Mouse (Mus musculus) intestine, embryonic 15.5 days (tissue): ENCODE data around the gene Gnl2. TPM values are rescaled to one million over a fixed set of nuclear protein-coding genes. Genes with fewer than 3 reads are reported as not detected.

Source experiments
- ATAC-seq: fragments of 200-750 bp; cut with Nextera tagmentation; 2 replicates; pipeline ENCODE4 v1.8.0; 2017; ENCODE audit warnings: moderate TSS enrichment, moderate library complexity
- H3K27ac ChIP-seq: fragments of 300-500 bp; sonication (generic); 2 replicates; pipeline ENCODE4 v1.5.1; 2015; ENCODE audit warnings: mild to moderate bottlenecking, inconsistent platforms
- H3K27me3 ChIP-seq: fragments of 300-500 bp; sonication (generic); replicated peaks from 2 replicates; pipeline ENCODE4 v1.6.1; 2015; ENCODE audit warnings: inconsistent platforms
- H3K36me3 ChIP-seq: fragments of 300-500 bp; sonication (generic); 2 replicates; pipeline ENCODE4 v1.6.1; 2015; ENCODE audit warnings: inconsistent platforms
- H3K4me1 ChIP-seq: fragments of 300-500 bp; sonication (generic); replicated peaks from 2 replicates; pipeline ENCODE4 v1.6.1; 2015; ENCODE audit warnings: inconsistent platforms
- H3K4me2 ChIP-seq: fragments of 300-500 bp; sonication (generic); replicated peaks from 2 replicates; pipeline ENCODE4 v1.6.1; 2015; ENCODE audit warnings: mild to moderate bottlenecking, inconsistent platforms
- H3K4me3 ChIP-seq: fragments of 300-500 bp; sonication (generic); replicated peaks from 2 replicates; pipeline ENCODE4 v1.5.1; 2015; ENCODE audit warnings: inconsistent platforms
- H3K9ac ChIP-seq: fragments of 300-500 bp; sonication (generic); 2 replicates; pipeline ENCODE4 v1.6.1; 2015; ENCODE audit warnings: inconsistent platforms
- H3K9me3 ChIP-seq: fragments of 300-500 bp; sonication (generic); 2 replicates; pipeline ENCODE4 v1.6.1; 2016; ENCODE audit warnings: inconsistent platforms
- WGBS: fragments of 180-500 bp; shearing (Covaris S2); methylation state at CpG from one replicate; pipeline ENCODE4 v1.1.7; 2015; 5-methylcytosine and 5-hydroxymethylcytosine counted together
- polyA plus RNA-seq: library from polyadenylated mRNA; unstranded; fragments of >200 nt; fragmentation: Nextera tagmentation; extraction: Ambion mirVana; gene quantifications from 2 replicates; pipeline ENCODE4 v1.2.1, GENCODE M21; 2015

Gene Gnl2
- polyA plus RNA-seq, 1 experiment from 2014 or later, result 73.1 TPM

- Histone ChIP-seq H3K27ac (no peak overlapping the region), H3K4me3 (no peak overlapping the region), H3K9ac (no peak overlapping the region), H3K4me2 (no peak overlapping the region), H3K36me3 (0 out of 2 replicates have a peak, but pooled peaks cover 8% of the 10 kb centered on the region), H3K27me3 (no peaks in the 10 kb centered on the region), H3K9me3 (no peaks in the 10 kb centered on the region), H3K4me1 (no peaks in the 10 kb centered on the region)
- no peak for ATAC-seq
- 82% methylated on average over 13 of the region's 13 CpGs for WGBS
Measured at GRCm38 (mm10) chr4:125101334-125101733, 84.9 kb downstream of the Gnl2 start.

Other genes starting within 250 kb of the Gnl2 start
- gene Mtf1, start 214.5 kb upstream of the Gnl2 start, polyA plus RNA-seq, result 13.6 TPM in 2 replicates
- gene Yrdc, start 165.9 kb upstream of the Gnl2 start, polyA plus RNA-seq, result 32.0 and 36.6 TPM in 2 replicates
- gene 1110065P20Rik, start 165.4 kb upstream of the Gnl2 start, polyA plus RNA-seq, result 43.3 and 47.7 TPM in 2 replicates
- gene Maneal, start 154.4 kb upstream of the Gnl2 start, polyA plus RNA-seq, result 0.54 and 0.57 TPM in 2 replicates
- gene Epha10, start 135.7 kb upstream of the Gnl2 start, polyA plus RNA-seq, result 0.25 and 0.31 TPM in 2 replicates
- gene 9930104L06Rik, start 79.5 kb upstream of the Gnl2 start, polyA plus RNA-seq, result 10.1 and 10.7 TPM in 2 replicates
- gene Cdca8, start 77.3 kb upstream of the Gnl2 start, polyA plus RNA-seq, result 125 and 128 TPM in 2 replicates
- gene Rspo1, start 30.2 kb upstream of the Gnl2 start, polyA plus RNA-seq, result 8.2 and 8.9 TPM in 2 replicates
- not detected in 2 replicates for gene Dnali1, start 49.1 kb downstream of the Gnl2 start, polyA plus RNA-seq
- gene Snip1, start 50.1 kb downstream of the Gnl2 start, polyA plus RNA-seq, result 24.6 and 28.2 TPM in 2 replicates
- gene Meaf6, start 68.5 kb downstream of the Gnl2 start, polyA plus RNA-seq, result 47.1 and 50.8 TPM in 2 replicates
- gene Zc3h12a, start 111.3 kb downstream of the Gnl2 start, polyA plus RNA-seq, result 1.4 and 1.8 TPM in 2 replicates